Comparison of ENCODE assay signal across 25 mouse cellular contexts in the genomic region with DNA sequence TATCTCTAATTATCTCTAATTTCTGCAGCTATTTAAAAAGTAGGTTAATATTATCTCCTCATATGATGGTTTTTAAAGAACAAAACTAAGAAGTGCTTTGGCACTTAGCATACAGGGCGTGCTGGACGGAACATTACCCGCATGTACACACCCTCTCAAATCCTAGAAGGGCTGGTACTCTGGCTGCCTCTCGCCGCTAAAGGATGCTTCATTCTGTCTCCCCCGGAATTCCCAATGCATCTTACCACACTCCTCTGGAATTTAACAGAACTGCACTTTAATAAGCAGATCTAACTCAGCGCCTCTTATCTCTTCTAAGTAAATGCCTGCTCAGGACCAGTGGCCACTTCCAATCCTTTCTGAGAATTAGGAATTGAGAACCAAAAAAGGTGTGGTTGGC.
DNase-seq lines count a peak whose midpoint lies in the region; ATAC-seq lines count a peak whose summit lies in the region.
"Had no signal": no experiment of that assay in that cellular context is flagged by ENCODE, and none has a peak within 500 bp of the region (broad histone marks: within the 10 kb centered on the region; RNA-seq: fewer than 3 reads in every experiment).

No protein-coding gene starts in this region.

- intact Hi-C loops in heart, postnatal 14 days (cut with DNase I) = no loop called here

- H3K4me1 ChIP-seq in forebrain, embryonic 11.5 days (replicated peaks; ENCODE audit: control insufficient read depth, insufficient read depth, low read length) = 0 out of 2 replicates have a peak, but pooled peaks cover 2% of the 10 kb centered on the region
- H3K4me1 ChIP-seq in forebrain, embryonic 15.5 days = peaks cover 19% of the 10 kb centered on the region
- H3K4me1 ChIP-seq in lung, embryonic 16.5 days (replicated peaks; ENCODE audit: control insufficient read depth, insufficient read depth, low read length) = peaks cover 41% of the 10 kb centered on the region

- ATAC-seq in forebrain, embryonic 11.5 days (replicated peaks; ENCODE audit: low FRiP score) = no peak
- ATAC-seq in forebrain, embryonic 15.5 days (replicated peaks) = no peak
- no peak for ATAC-seq in lung, embryonic 16.5 days (ENCODE audit: low read depth)
- ATAC-seq: CD4-positive, CD25-positive, alpha-beta regulatory T cell, adult 4 months; forebrain, postnatal 0 days had no signal

- H3K9ac ChIP-seq in forebrain, embryonic 11.5 days (ENCODE audit: low read length) = no peak overlapping the region
- no peak overlapping the region for H3K9ac ChIP-seq in forebrain, embryonic 15.5 days (replicated peaks)
- H3K9ac ChIP-seq in lung, embryonic 16.5 days (ENCODE audit: low read length) = no peak overlapping the region
- H3K9ac ChIP-seq: embryonic facial prominence, embryonic 15.5 days; forebrain, embryonic 12.5 days; forebrain, postnatal 0 days; heart, embryonic 15.5 days; hindbrain, embryonic 15.5 days had no signal

- no peaks in the 10 kb centered on the region for H3K36me3 ChIP-seq in forebrain, embryonic 11.5 days (ENCODE audit: control insufficient read depth, insufficient read depth, low read length)
- no peaks in the 10 kb centered on the region for H3K36me3 ChIP-seq in forebrain, embryonic 15.5 days
- peaks cover 2% of the 10 kb centered on the region; the same call in 1 of the 2 replicates for H3K36me3 ChIP-seq in lung, embryonic 16.5 days (ENCODE audit: control insufficient read depth, insufficient read depth, low read length)
- H3K36me3 ChIP-seq: embryonic facial prominence, embryonic 15.5 days; forebrain, embryonic 12.5 days; G1E; heart, embryonic 15.5 days; hindbrain, embryonic 15.5 days had no signal

- H3K4me3 ChIP-seq in forebrain, embryonic 11.5 days (ENCODE audit: low read depth, low read length) = no peak overlapping the region
- H3K4me3 ChIP-seq in forebrain, embryonic 15.5 days = no peak overlapping the region
- H3K4me3 ChIP-seq in lung, embryonic 16.5 days (ENCODE audit: low read length) = no peak overlapping the region
- H3K4me3 ChIP-seq: embryonic facial prominence, embryonic 15.5 days; forebrain, embryonic 12.5 days; heart, embryonic 15.5 days; hindbrain, embryonic 15.5 days had no signal

- H3K4me2 ChIP-seq in forebrain, embryonic 11.5 days (ENCODE audit: low read depth, low read length, severe bottlenecking) = no peak overlapping the region
- H3K4me2 ChIP-seq in forebrain, embryonic 15.5 days (replicated peaks) = no peak overlapping the region
- H3K4me2 ChIP-seq in lung, embryonic 16.5 days (ENCODE audit: low read depth, low read length) = no peak overlapping the region
- H3K4me2 ChIP-seq: embryonic facial prominence, embryonic 15.5 days; forebrain, embryonic 12.5 days; heart, embryonic 11.5 days; heart, embryonic 15.5 days; hindbrain, embryonic 15.5 days had no signal

- DNase-seq in forebrain, embryonic 11.5 days (ENCODE audit: low spot score) = peak; percentile 27
- peak; percentile 87 for DNase-seq in heart, adult 11 months
- no peak for DNase-seq in heart, postnatal 14 days
- no peak for DNase-seq in lung, postnatal 10 days
- DNase-seq in brain, adult 2 months (ENCODE audit: low read depth, low spot score) = peak; percentile 27
- DNase-seq: adrenal gland, adult 8-10 months; adrenal gland, postnatal 36 days; B cell, adult 2 months; cerebellum, adult 11 months; cerebellum, adult 8-10 months; cerebellum, postnatal 14 days; embryo, embryonic 11 days; forebrain, postnatal 0 days; gastrocnemius, postnatal 25 days; heart, adult 18-20 months; heart, postnatal 36 days had no signal

- no peaks in the 10 kb centered on the region for H3K9me3 ChIP-seq in forebrain, embryonic 11.5 days (ENCODE audit: control insufficient read depth, low read length)
- H3K9me3 ChIP-seq in forebrain, embryonic 15.5 days = no peaks in the 10 kb centered on the region
- H3K9me3 ChIP-seq in lung, embryonic 16.5 days (ENCODE audit: control insufficient read depth, low read length) = no peaks in the 10 kb centered on the region
- H3K9me3 ChIP-seq: embryonic facial prominence, embryonic 15.5 days; forebrain, embryonic 12.5 days; heart, embryonic 15.5 days; hindbrain, embryonic 15.5 days had no signal

- no peak overlapping the region for H3K27ac ChIP-seq in forebrain, embryonic 11.5 days (ENCODE audit: low read depth, low read length)
- H3K27ac ChIP-seq in forebrain, embryonic 15.5 days (replicated peaks) = no peak overlapping the region
- 0 out of 2 replicates have a peak overlapping the region, but pooled peaks have one; percentile 10 for H3K27ac ChIP-seq in lung, embryonic 16.5 days (ENCODE audit: low read length)
- H3K27ac ChIP-seq: embryonic facial prominence, embryonic 15.5 days; forebrain, embryonic 12.5 days; heart, embryonic 15.5 days; hindbrain, embryonic 15.5 days had no signal

- H3K27me3 ChIP-seq in forebrain, embryonic 11.5 days (ENCODE audit: control insufficient read depth, insufficient read depth, low read length) = no peaks in the 10 kb centered on the region
- H3K27me3 ChIP-seq in forebrain, embryonic 15.5 days = no peaks in the 10 kb centered on the region
- H3K27me3 ChIP-seq in lung, embryonic 16.5 days (ENCODE audit: control insufficient read depth, insufficient read depth, low read depth, low read length) = no peaks in the 10 kb centered on the region
- H3K27me3 ChIP-seq: embryonic facial prominence, embryonic 15.5 days; forebrain, embryonic 12.5 days; heart, embryonic 15.5 days; hindbrain, embryonic 15.5 days had no signal

- WGBS in forebrain, embryonic 11.5 days = 86% methylated on average over 7 of the region's 7 CpGs
- 84% methylated on average over 7 of the region's 7 CpGs for WGBS in forebrain, embryonic 15.5 days
- WGBS in lung, embryonic 16.5 days = 47% methylated on average over 7 of the region's 7 CpGs

Comparison
In these comparisons a context has a peak if more than half of its experiments do, and no peak if none do; other contexts are left out.
1. DNase-seq: peak in forebrain, embryonic 11.5 days (single experiment), heart, adult 11 months (single experiment) and brain, adult 2 months (single experiment); none in heart, postnatal 14 days (0 of 2) and lung, postnatal 10 days (single experiment).